Mouse (Mus musculus) yolk sac, embryonic 10.5 days (tissue): ENCODE data around the gene Emp3.
"Not testable (repeated sequence)": the region's sequence is repeated elsewhere in the genome, so short reads cannot be mapped to it uniquely, and the experiment has no call there.

Source experiments
- DNase-seq: peaks from one replicate; pipeline ENCODE4 v3.0.0-alpha.2; 2017; ENCODE audit warnings: low spot score

Emp3 gene

GRCm38 (mm10) chr7:45915011-45915410 is 6.2 kb downstream of the Emp3 start:
- no peak for DNase-seq

- DNase-seq = no peak
Measured at GRCm38 (mm10) chr7:45914067-45914466, 7.1 kb downstream of the Emp3 start.

DNA sequence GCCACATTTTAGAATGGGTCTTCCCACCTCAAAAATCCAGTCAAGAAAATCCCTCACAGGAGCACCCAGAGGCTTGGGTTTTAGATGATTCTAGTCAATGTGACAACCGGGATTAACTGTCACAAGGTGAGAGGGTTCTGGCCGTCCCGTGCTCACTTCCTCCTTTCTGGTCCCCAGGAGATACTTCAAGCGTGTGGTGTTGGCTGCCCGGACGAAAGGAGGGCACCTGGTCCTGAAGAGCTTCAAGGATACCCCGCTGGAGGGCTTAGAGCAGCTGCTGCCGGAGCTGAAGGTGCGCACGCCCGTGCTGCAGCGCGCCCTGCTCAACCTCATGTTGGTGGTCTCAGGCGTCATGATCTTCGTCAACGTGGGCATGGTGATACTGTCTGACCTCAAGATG is 12.1 kb downstream of the Emp3 start:
- no peak for DNase-seq

- DNase-seq = no peak
Measured at GRCm38 (mm10) chr7:45908384-45908783, 12.8 kb downstream of the Emp3 start.

- no peak for DNase-seq
Measured at GRCm38 (mm10) chr7:45906622-45907021, 14.6 kb downstream of the Emp3 start.

DNA sequence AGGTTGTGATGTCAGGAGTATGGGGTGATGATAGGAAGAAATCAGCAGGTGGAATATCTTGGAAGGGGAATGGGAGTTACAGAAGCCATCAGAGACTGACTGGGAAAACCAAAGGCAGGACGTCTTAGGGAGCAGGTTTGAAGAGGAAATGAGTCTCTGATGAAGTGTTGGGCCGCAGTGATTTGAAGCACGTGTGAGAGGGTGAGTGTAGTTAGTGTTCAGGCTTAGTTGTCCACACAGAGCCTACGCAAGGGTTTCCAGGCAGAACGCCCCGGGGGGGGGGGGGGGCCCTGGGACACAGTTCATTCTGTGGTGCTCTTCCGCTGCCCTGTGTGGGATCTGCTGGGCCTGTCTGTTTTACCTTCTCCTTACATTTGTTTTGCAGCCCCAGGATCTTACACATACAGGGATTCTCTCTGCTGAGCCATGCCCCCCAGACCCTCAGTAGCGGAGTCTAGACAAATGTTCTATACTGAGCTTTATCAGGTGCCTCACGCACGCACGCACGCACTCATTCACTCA is 18.7 kb downstream of the Emp3 start:
- DNase-seq = no peak

DNA sequence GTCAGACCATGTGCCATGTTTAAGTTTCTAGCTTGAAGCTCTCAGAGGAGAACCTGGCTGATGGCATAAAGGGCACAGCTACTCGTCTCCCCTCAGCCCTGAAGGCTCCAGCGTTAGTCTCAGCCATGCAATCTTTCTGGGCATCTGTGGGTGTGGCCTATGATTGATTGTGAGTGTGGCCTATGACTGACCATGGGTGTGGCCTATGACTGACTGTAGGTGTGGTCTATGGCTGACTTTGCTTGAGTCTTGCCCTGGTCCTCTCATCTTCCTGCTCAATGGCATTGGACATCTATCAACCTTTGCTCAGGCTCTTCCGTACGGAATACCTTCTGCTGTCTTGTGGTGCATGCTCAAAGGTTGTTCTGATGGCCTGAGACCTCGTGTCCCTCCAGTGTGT is 19.6 kb downstream of the Emp3 start:
- DNase-seq = peak; percentile 62

- DNase-seq = peak; percentile 40
Measured at GRCm38 (mm10) chr7:45898125-45898524, 23.1 kb downstream of the Emp3 start.

DNA sequence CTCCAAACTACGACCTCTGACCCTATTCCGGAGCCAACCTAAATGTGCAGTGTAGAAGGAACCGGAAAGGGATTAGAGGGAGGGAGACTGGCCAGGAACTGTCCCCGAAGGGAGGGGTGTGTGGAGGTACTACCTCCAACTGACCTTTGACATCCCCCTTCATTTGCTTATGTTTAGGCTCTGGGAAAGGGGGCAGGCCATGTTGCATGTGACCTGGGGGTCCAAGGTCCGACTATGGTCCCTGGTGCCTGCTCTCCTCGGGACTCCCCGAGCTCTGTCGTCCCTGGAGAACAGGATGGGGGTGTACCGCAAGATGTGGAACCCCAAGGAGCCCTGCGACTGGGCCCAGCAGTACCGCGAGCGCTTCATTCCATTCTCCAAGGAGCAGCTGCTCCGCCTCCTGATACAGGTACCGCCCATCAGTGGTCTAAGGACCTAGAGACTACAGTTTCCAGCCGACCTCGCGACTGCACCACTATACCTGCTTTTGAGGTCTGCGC is 23.9 kb downstream of the Emp3 start:
- peak; percentile 90 for DNase-seq

- DNase-seq = peak; percentile 97
Measured at GRCm38 (mm10) chr7:45896517-45897257, 24.5 kb downstream of the Emp3 start, which contains the start of the genes Syngr4 and Tmem143. Gene Syngr4 (minus strand): TSS chr7:45896714. Gene Tmem143 (plus strand): TSS chr7:45896941.

DNA sequence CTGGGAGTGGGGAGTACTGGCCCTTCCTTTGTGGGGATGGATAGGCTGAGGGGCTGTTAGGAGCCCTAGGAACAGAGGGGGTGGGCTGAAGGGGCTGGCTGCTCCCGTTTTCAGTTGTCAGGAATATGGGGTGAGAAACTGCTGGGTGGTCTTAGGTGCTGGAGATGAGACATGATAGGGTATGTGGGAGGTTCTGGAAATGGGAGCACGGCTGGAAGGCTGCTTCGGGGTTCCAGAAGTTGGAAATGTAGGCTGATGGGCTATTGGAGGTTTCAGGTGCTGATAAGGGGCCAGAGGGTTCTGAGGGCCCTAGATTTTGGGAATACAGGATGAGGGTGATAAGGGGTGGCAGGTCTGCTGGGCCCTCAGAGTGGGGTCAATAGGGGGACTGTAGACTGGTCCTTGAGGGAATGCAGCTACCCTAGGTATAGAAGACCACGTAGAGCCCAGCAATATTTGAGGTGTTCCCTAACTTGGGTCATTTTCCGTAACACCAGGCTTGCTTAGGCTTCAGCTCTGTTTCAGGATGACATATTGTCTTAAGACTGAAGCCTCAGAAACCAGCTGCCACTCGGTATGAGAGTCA is 25.2 kb downstream of the Emp3 start:
- no peak for DNase-seq

GRCm38 (mm10) chr7:45892651-45893050 is 28.6 kb downstream of the Emp3 start:
- DNase-seq = no peak

DNA sequence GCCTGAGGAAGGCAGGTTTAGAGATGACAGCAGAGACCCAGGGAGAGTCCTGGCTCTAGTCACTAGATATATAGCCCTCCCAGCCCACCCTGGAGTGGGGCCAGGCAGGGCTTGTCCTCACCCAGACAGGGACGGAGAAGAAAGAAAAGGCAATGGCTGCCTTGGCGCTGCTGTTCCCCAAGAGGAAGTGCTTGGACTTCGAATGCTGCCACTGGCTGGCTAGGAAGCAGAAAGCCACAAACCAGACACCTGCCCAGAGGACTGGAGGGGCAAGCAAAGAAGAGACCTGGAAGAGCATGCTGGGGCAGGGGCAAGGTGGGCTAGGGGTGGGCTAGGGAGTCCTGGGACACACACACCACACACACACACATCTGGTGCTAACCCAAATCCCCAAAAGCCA is 34.0 kb downstream of the Emp3 start:
- DNase-seq = no peak

DNA sequence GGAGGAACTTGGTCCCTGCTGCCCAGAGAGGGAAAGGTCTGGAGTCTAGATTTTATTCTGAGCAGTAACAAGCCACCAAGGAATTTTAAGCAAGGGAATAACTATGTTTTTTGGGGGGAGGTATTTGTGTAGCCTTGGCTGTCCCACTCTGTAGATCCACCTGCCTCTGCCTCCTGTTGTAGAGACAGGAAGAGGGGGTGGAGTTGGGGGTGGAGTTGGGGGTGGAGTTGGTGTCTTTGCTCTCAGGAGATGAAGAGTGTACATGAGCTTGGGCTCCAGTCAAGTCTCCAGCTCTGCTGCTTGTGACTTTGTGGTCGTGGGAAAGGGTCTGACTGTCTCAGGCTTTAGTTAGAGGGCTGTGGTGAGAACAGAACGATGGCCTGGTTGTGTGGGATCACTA is 40.2 kb downstream of the Emp3 start:
- no peak for DNase-seq

DNA sequence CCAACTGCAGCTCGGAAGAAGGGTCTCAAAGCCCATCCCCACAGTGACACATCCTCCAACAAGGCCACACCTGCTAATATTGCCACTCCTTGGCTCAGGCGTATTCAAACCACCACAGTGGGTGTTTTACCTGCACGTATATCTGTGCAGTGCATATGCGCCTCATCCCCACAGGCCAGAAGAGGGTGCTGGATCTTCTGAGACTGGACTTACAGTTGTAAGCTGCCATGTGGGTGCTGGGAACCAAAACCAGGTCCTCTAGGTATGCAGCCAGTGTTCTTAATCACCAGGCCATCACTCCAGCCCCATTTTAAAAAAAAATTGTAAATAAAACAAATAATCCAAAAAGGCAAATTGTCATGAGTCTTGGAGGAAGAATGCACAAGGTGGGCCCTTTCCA is 40.7 kb downstream of the Emp3 start:
- DNase-seq = no peak

GRCm38 (mm10) chr7:45878278-45878677 is 42.9 kb downstream of the Emp3 start, which contains the start of gene Grin2d:
Gene Grin2d (minus strand): TSS chr7:45878378.
- not testable (repeated sequence) for DNase-seq

- no peak for DNase-seq
Measured at GRCm38 (mm10) chr7:45876895-45877294, 44.3 kb downstream of the Emp3 start.

GRCm38 (mm10) chr7:45873061-45873947 is 47.9 kb downstream of the Emp3 start:
- DNase-seq = peak; percentile 72

- peak; percentile 91 for DNase-seq
Measured at GRCm38 (mm10) chr7:45872624-45873023, 48.6 kb downstream of the Emp3 start, which contains the start of gene Kdelr1. Gene Kdelr1 (plus strand): TSS chr7:45872772.

DNA sequence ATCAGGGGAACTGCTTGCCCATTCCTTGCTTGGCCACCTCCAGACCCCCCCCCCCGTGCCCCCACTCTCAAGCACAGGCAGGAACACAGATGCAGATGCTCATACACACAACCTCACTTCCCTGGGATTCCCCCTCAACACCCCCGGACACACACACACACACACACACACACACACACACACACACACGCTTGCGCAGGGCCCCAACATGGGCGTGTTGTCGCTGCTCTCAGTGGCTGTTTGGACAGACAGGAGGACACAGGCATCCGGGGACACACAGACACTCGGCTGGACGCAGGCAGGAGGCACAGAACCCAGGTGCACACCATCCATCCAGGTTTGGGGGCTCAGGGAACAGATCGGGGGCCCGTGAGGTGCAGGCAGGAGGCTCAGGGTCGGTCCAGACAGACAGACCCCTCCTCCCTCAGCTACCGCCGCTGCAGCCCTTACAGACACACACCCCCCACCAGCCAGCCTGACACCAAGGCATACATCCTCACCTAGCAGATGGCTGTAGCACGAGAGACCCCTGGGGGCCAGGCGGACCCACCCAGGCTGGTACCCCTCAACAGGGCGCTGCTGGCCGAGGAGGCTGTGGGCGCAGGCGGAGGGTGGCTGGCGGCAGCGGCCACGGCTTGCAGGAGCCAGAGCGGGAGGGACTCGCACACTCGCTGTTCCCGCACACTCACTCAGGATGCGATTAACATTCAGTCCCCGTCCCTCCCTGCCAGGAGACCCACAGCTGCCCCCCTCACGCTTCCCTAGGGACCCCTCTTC is 50.7 kb downstream of the Emp3 start:
- no peak for DNase-seq

GRCm38 (mm10) chr7:45869787-45870186 is 51.4 kb downstream of the Emp3 start:
- no peak for DNase-seq
